Mouse (Mus musculus) spleen, adult 2 months (tissue): ENCODE measurements around the gene Nkd2.

Experiments used
- CTCF ChIP-seq: fragments of 200-500 bp; IDR thresholded peaks from 2 replicates; pipeline ENCODE4 v1.5.1; 2011; ENCODE audit warnings: mild to moderate bottlenecking, inconsistent platforms; ENCODE audit not compliant: insufficient read depth, insufficient read length, insufficient replicate concordance; ENCODE audit errors: extremely low read depth
- POLR2A ChIP-seq: fragments of 200-500 bp; IDR thresholded peaks from 2 replicates; pipeline ENCODE4 v1.6.1; 2011; ENCODE audit warnings: low read depth, low read length, inconsistent platforms

- TF ChIP-seq POLR2A = no peak
- TF ChIP-seq CTCF = no peak
Measured at GRCm38 (mm10) chr13:73799110-73799509, 48.3 kb downstream of the Nkd2 start.
